Mouse (Mus musculus): Measurements from ENCODE around the gene Rpl6. TPM values are rescaled to one million over a fixed set of nuclear protein-coding genes. Genes with fewer than 3 reads are reported as not detected.
"Not testable (repeated sequence)": the region's sequence is repeated elsewhere in the genome, so short reads cannot be mapped to it uniquely, and the experiment has no call there.

The Rpl6 gene
- polyA plus RNA-seq, 1 experiment from 2014 or later = 422 TPM

DNA sequence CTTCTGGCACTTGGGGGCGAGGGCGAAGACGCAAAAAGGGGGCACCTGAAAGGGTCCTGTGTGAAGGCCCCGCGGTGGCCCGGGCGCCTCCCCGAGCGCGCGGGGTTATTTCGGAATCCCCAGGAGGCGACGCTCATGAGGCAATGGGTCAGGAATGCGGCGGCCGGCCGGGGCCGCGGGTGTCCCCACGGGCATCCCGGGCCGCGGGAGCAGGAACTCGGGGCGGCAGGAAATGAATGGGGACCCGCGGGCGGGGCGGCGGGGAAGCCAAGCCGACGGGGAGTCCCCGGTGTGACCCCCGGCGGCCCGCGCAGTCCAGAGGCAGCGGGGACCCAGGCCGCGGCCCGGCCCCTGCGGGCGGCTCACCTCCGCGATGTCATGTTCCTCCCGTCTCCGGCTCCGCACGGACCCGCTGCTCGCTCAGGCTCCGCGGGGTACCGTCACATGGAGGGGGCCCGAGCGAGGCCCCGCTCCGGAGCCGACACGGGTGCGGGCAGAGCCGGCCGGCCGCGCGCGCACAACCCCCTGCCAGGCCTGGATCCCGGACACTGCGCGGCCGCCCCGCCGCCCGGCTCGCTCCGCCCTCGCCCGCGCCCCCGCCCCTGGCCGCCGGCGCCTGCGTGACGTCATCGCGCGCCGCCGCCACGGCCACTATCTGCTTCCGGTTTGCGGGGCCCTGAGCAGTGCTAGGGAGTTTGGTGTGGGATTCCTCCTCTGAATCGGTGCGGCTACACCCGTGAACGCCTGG, 13.3 kb upstream of the Rpl6 start, which contains the start of gene Ptpn11:
TSS of gene Ptpn11 (minus strand) at position 562 of the 748 bp plus-strand sequence.
- H3K4me2 ChIP-seq (replicated peaks) = peak within 1 kb of the TSS; percentile 80
- DNase-seq (ENCODE audit: low spot score) (peak; percentile 93), ATAC-seq (ENCODE audit: low FRiP score) (peak; percentile 92)
- peaks cover 36% of the 10 kb centered on the region for H3K4me1 ChIP-seq (replicated peaks; ENCODE audit: control insufficient read depth, insufficient read depth, low read length)
- H3K4me3 ChIP-seq (replicated peaks; ENCODE audit: low read length) = peak within 1 kb of the TSS; percentile 95
- no peaks in the 10 kb centered on the region for H3K9me3 ChIP-seq (ENCODE audit: control insufficient read depth, low read length)
- H3K9ac ChIP-seq = peak within 1 kb of the TSS; percentile 93
- peak within 1 kb of the TSS; percentile 81 for H3K27ac ChIP-seq
- H3K36me3 ChIP-seq (replicated peaks; ENCODE audit: control insufficient read depth, insufficient read depth) = no peaks in the 10 kb centered on the region
- H3K27me3 ChIP-seq (ENCODE audit: control insufficient read depth, insufficient read depth, low read length) = no peaks in the 10 kb centered on the region
- under 1% methylated on average over 73 of the region's 98 CpGs for WGBS

- Histone ChIP-seq H3K4me1 (replicated peaks; ENCODE audit: control insufficient read depth, insufficient read depth, low read length) (peaks cover 36% of the 10 kb centered on the region), H3K9ac (peak overlapping the region; percentile 93), H3K36me3 (replicated peaks; ENCODE audit: control insufficient read depth, insufficient read depth) (no peaks in the 10 kb centered on the region), H3K4me3 (replicated peaks; ENCODE audit: low read length) (peak overlapping the region; percentile 95), H3K9me3 (ENCODE audit: control insufficient read depth, low read length) (no peaks in the 10 kb centered on the region), H3K4me2 (replicated peaks) (peak overlapping the region; percentile 80), H3K27ac (peak overlapping the region; percentile 81), H3K27me3 (ENCODE audit: control insufficient read depth, insufficient read depth, low read length) (no peaks in the 10 kb centered on the region)
- ATAC-seq (ENCODE audit: low FRiP score) (peak; percentile 56), DNase-seq (ENCODE audit: low spot score) (no peak)
- 10% methylated on average over 17 of the region's 17 CpGs for WGBS
Observed at GRCm38 (mm10) chr5:121191584-121191906, 12.7 kb upstream of the Rpl6 start.

DNA sequence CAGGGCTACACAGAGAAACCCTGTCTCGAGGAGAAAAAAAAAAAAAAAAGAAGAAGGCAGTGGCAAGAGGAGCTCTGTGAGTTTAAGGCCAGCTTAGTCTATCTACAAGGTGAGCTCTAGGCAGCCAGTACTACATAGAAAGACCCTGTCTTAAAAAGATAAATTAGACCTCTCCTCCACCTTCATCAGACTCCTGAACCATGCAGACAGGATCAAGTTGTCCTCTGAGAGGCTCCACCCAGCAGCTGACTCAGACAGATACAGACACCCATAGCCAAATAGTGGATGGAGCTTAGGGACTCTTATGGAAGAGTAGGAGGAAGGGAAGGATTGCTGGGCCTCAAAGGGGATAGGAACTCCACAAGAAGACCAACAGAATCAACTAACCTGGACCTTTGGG, 10.1 kb upstream of the Rpl6 start:
- no peak for DNase-seq (ENCODE audit: low spot score)
- H3K4me3 ChIP-seq (replicated peaks; ENCODE audit: low read length) = no peak overlapping the region
- no peak overlapping the region for H3K4me2 ChIP-seq (replicated peaks)
- 36% methylated on average over 1 of the region's 1 CpGs for WGBS
- H3K36me3 ChIP-seq (replicated peaks; ENCODE audit: control insufficient read depth, insufficient read depth) = no peaks in the 10 kb centered on the region
- H3K4me1 ChIP-seq (replicated peaks; ENCODE audit: control insufficient read depth, insufficient read depth, low read length) = peaks cover 15% of the 10 kb centered on the region
- H3K9ac ChIP-seq = no peak overlapping the region
- H3K9me3 ChIP-seq (ENCODE audit: control insufficient read depth, low read length) = no peaks in the 10 kb centered on the region
- H3K27me3 ChIP-seq (ENCODE audit: control insufficient read depth, insufficient read depth, low read length) = no peaks in the 10 kb centered on the region
- no peak for ATAC-seq (ENCODE audit: low FRiP score)
- no peak overlapping the region for H3K27ac ChIP-seq

GRCm38 (mm10) chr5:121196764-121197163, 7.5 kb upstream of the Rpl6 start:
- 59% methylated on average over 5 of the region's 5 CpGs for WGBS
- H3K4me2 ChIP-seq (replicated peaks) = no peak overlapping the region
- H3K27ac ChIP-seq = no peak overlapping the region
- no peaks in the 10 kb centered on the region for H3K36me3 ChIP-seq (replicated peaks; ENCODE audit: control insufficient read depth, insufficient read depth)
- no peak overlapping the region for H3K4me3 ChIP-seq (replicated peaks; ENCODE audit: low read length)
- DNase-seq (ENCODE audit: low spot score) = no peak
- no peak overlapping the region for H3K9ac ChIP-seq
- ATAC-seq (ENCODE audit: low FRiP score) = no peak
- H3K4me1 ChIP-seq (replicated peaks; ENCODE audit: control insufficient read depth, insufficient read depth, low read length) = peaks cover 4% of the 10 kb centered on the region
- no peaks in the 10 kb centered on the region for H3K9me3 ChIP-seq (ENCODE audit: control insufficient read depth, low read length)
- no peaks in the 10 kb centered on the region for H3K27me3 ChIP-seq (ENCODE audit: control insufficient read depth, insufficient read depth, low read length)

DNA sequence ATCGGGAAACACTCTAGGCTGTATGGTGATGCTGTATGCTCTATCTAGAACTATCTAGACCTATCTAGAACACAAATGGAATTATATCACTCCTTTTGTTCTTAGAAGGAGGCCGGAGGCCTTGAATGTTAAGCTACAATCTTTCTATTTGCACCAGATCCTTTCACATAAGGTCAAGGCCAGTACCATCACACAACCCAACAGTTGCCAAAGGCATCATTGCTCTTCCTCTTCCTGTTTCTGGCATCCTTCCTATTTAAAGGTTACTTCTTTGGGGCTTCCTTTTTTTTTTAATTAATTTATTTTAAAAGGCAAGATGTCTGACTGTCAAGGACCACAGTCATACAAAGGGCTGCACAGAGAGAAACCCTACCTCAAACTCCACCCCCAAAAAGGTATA, 6.9 kb upstream of the Rpl6 start:
- H3K27ac ChIP-seq = no peak overlapping the region
- DNase-seq (ENCODE audit: low spot score) (no peak), ATAC-seq (ENCODE audit: low FRiP score) (no peak)
- no peaks in the 10 kb centered on the region for H3K27me3 ChIP-seq (ENCODE audit: control insufficient read depth, insufficient read depth, low read length)
- H3K4me2 ChIP-seq (replicated peaks) = no peak overlapping the region
- H3K4me3 ChIP-seq (replicated peaks; ENCODE audit: low read length) = no peak overlapping the region
- WGBS = 78% methylated on average over 2 of the region's 2 CpGs
- no peaks in the 10 kb centered on the region for H3K36me3 ChIP-seq (replicated peaks; ENCODE audit: control insufficient read depth, insufficient read depth)
- no peak overlapping the region for H3K9ac ChIP-seq
- H3K9me3 ChIP-seq (ENCODE audit: control insufficient read depth, low read length) = no peaks in the 10 kb centered on the region
- H3K4me1 ChIP-seq (replicated peaks; ENCODE audit: control insufficient read depth, insufficient read depth, low read length) = no peaks in the 10 kb centered on the region

DNA sequence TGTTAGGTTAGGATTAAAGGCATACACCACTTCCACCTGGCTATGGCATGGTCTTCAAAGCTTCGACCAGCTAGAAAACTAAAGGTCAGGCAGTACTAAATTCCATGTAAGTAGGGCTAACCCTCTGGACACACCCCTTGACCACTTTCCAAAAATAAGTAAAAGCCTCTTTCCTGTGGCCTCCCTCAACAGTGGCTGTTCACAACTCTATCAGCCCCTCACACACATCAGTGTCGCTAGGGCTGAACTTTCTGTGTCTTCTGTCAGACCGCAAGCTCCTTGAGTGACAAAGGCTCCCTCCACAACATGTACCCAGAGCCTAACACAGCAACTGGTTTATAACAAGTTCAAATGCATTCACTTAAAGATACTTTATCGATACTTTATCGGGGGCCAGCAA, 5.9 kb upstream of the Rpl6 start:
- Histone ChIP-seq H3K36me3 (replicated peaks; ENCODE audit: control insufficient read depth, insufficient read depth) (no peaks in the 10 kb centered on the region), H3K9ac (no peak overlapping the region), H3K9me3 (ENCODE audit: control insufficient read depth, low read length) (no peaks in the 10 kb centered on the region), H3K27me3 (ENCODE audit: control insufficient read depth, insufficient read depth, low read length) (no peaks in the 10 kb centered on the region), H3K4me2 (replicated peaks) (no peak overlapping the region), H3K27ac (no peak overlapping the region), H3K4me3 (replicated peaks; ENCODE audit: low read length) (no peak overlapping the region), H3K4me1 (replicated peaks; ENCODE audit: control insufficient read depth, insufficient read depth, low read length) (no peaks in the 10 kb centered on the region)
- DNase-seq (ENCODE audit: low spot score) (no peak), ATAC-seq (ENCODE audit: low FRiP score) (no peak)
- 84% methylated on average over 5 of the region's 5 CpGs for WGBS

DNA sequence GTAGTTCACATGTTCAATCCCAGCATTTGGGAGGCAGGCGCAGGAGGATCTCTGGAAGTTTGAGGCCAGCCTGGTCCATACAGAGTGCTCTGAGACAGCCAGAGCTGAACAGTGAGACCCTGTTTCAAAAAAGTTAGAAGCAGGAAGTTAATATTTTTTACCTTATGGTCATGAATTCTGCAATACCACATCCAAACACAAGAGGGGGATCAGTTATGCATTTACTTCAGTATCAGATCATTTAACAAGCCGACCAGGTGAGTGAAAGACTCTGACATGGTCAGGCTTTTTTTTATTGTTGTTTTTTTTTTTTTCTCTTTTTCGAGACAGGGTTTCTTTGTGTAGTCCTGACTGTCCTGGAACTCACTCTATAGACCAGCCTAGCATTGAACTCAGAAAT, 2.5 kb upstream of the Rpl6 start:
- DNase-seq (ENCODE audit: low spot score) (peak; percentile 70), ATAC-seq (ENCODE audit: low FRiP score) (no peak)
- no peak overlapping the region for H3K9ac ChIP-seq
- H3K9me3 ChIP-seq (ENCODE audit: control insufficient read depth, low read length) = no peaks in the 10 kb centered on the region
- H3K36me3 ChIP-seq (replicated peaks; ENCODE audit: control insufficient read depth, insufficient read depth) = peaks cover 13% of the 10 kb centered on the region
- no peak overlapping the region for H3K27ac ChIP-seq
- no peak overlapping the region for H3K4me3 ChIP-seq (replicated peaks; ENCODE audit: low read length)
- H3K4me1 ChIP-seq (replicated peaks; ENCODE audit: control insufficient read depth, insufficient read depth, low read length) = peaks cover 14% of the 10 kb centered on the region; the same call in 1 of the 2 replicates
- 47% methylated on average over 3 of the region's 3 CpGs for WGBS
- no peaks in the 10 kb centered on the region for H3K27me3 ChIP-seq (ENCODE audit: control insufficient read depth, insufficient read depth, low read length)
- H3K4me2 ChIP-seq (replicated peaks) = no peak overlapping the region

- no peaks in the 10 kb centered on the region for H3K27me3 ChIP-seq (ENCODE audit: control insufficient read depth, insufficient read depth, low read length)
- peaks cover 20% of the 10 kb centered on the region for H3K36me3 ChIP-seq (replicated peaks; ENCODE audit: control insufficient read depth, insufficient read depth)
- no peak overlapping the region for H3K4me2 ChIP-seq (replicated peaks)
- DNase-seq (ENCODE audit: low spot score) (no peak), ATAC-seq (ENCODE audit: low FRiP score) (no peak)
- H3K27ac ChIP-seq = no peak overlapping the region
- no peak overlapping the region for H3K4me3 ChIP-seq (replicated peaks; ENCODE audit: low read length)
- H3K9me3 ChIP-seq (ENCODE audit: control insufficient read depth, low read length) = no peaks in the 10 kb centered on the region
- peaks cover 14% of the 10 kb centered on the region; the same call in 1 of the 2 replicates for H3K4me1 ChIP-seq (replicated peaks; ENCODE audit: control insufficient read depth, insufficient read depth, low read length)
- WGBS = 78% methylated on average over 1 of the region's 1 CpGs
- no peak overlapping the region for H3K9ac ChIP-seq
Observed at GRCm38 (mm10) chr5:121202467-121202866, 1.8 kb upstream of the Rpl6 start.

- Histone ChIP-seq H3K4me1 (replicated peaks; ENCODE audit: control insufficient read depth, insufficient read depth, low read length) (peaks cover 14% of the 10 kb centered on the region; the same call in 1 of the 2 replicates), H3K4me2 (replicated peaks) (peak overlapping the region; percentile 83), H3K9ac (peak overlapping the region; percentile 98), H3K4me3 (replicated peaks; ENCODE audit: low read length) (peak overlapping the region; percentile 82; the same call in 1 of the 2 replicates), H3K36me3 (replicated peaks; ENCODE audit: control insufficient read depth, insufficient read depth) (peaks cover 52% of the 10 kb centered on the region)
- WGBS = 84% methylated on average over 7 of the region's 10 CpGs
- H3K9me3 ChIP-seq (ENCODE audit: control insufficient read depth, low read length); DNase-seq (ENCODE audit: low spot score); H3K27ac ChIP-seq; ATAC-seq (ENCODE audit: low FRiP score); H3K27me3 ChIP-seq (ENCODE audit: control insufficient read depth, insufficient read depth, low read length): not testable (repeated sequence)
Observed at GRCm38 (mm10) chr5:121205537-121206130, 1.4 kb downstream of the Rpl6 start.

All from hindbrain, embryonic 14.5 days (tissue).